Mouse (Mus musculus) cerebellum, adult 2 months (tissue): ENCODE measurements at regions not wholly inside any gene's neighbourhood (a gene's known extent, or its start where the extent isn't known, plus 50 kb on each side); places are given as distances from the start of the nearest gene placed in this dataset.

ENCODE experiments used
- CTCF ChIP-seq: fragments of 200-500 bp; IDR thresholded peaks from 2 replicates; pipeline ENCODE4 v1.5.1; 2011; ENCODE audit warnings: low read depth, mild to moderate bottlenecking, control low read depth, low read length, moderate library complexity, borderline replicate concordance; ENCODE audit not compliant: insufficient read depth
- POLR2A ChIP-seq: fragments of 200-500 bp; IDR thresholded peaks from 2 replicates; pipeline ENCODE4 v1.6.1; 2011; ENCODE audit warnings: low read length, control low read depth, borderline replicate concordance; ENCODE audit not compliant: insufficient read depth

DNA sequence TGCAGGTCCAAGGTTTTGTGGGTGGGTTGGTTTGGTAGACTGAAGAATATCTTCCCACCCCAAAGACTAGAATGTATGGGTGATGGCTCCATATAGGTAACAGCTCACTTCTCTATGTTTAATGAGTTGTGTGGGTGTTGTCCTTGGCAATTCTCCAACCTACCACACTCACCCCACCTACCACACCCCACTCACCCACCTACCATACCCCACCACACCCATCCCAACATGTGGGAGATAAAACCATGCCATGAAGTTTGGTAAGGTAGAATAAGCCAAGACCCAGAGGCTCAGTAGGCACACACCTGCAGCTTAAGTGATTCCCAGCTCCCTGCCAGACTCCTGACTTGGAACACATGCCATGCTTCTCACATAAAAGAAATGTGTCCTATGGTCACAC lies 89.0 kb upstream of the Ugp2 start:
- no peak for TF ChIP-seq CTCF
- TF ChIP-seq POLR2A: no peak
